Mouse (Mus musculus) MN1 (cell line): ENCODE results near the gene Slain1.
A peak's percentile ranks its signal among the peaks of the same experiment; 100 is the strongest.
"Not testable (repeated sequence)": the region's sequence is repeated elsewhere in the genome, so short reads cannot be mapped to it uniquely, and the experiment has no call there.

ENCODE experiments used
- DNase-seq: peaks from one replicate; pipeline ENCODE4 v3.0.0-alpha.2; 2016; ENCODE audit warnings: low spot score

The Slain1 gene

DNA sequence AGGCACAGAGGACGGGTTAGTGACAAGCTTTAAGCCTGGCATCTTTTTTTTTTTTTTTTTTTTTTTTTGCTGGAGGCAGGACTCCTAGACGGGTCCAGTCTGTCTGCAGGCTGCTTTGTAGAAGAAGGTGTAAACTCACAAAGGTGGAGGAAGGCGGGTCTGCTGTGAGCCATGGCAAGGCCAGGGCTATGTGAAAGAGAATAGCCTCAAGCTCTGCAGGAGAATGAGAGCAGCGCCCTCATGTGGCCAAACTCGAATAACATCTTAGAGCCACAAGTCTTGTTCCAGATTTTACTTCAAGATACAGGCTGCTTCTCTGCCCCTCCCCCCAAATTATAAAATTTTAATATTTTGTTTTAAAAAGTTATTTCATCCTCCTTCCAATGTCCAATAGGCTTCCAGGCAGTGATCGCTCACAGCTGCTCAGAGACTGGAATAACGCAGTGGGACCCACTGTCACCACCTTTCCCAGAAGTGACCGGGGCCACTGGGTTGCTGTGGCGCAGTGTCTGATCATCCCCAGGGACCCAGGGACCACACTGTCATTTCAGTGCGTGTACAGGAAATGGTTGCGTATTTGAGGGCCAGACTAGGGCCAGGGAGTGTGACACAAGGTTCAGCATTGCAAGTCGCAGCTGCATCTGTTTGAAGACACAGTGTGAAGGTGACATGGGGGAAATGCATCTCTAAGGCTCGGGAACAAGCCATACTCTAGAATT lies 70.8 kb downstream of the Slain1 start:
- DNase-seq: peak; percentile 22

GRCm38 (mm10) chr14:103723314-103723713 lies 73.3 kb downstream of the Slain1 start:
- DNase-seq: no peak

- DNase-seq: no peak
Measured at GRCm38 (mm10) chr14:103723841-103724240, 73.8 kb downstream of the Slain1 start.

GRCm38 (mm10) chr14:103728506-103728905 lies 78.5 kb downstream of the Slain1 start:
- DNase-seq: no peak

DNA sequence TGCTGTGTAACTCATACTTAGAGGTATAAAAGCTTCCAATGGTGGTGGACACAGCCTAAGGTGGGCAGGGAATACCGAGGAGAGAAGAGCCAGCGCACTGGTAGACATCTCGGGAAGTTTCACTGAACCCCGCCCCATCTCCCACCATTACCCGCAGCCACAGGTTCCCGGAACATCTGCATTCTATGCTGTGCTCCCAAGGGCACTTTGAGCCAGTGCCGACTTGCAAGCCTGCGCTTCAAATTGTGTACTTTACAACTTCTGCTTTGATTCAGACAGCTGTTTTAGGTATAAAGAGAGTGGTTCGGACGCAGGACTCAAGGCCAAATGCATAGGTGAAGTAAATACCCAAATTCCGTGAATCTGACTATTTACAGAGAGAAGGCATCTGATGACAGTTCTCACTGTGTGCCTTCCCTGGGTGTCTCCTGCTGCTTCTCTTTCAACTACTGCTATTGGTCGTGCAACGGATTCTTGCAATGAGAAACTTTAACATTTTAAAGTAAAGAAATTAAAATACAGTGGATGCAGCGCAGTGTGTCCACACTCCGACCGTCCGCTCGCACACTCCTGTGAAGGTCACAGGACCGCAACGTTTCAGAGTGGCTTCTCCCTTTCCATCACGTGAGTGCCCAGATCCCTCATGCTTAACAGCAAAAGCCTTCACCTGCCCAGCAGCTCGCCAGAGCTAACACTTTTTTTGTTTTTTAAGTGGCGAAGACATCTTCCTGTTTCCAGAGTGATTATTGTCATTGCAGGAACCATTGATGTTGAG lies 79.1 kb downstream of the Slain1 start:
- DNase-seq: no peak

- DNase-seq: no peak
Measured at GRCm38 (mm10) chr14:103729760-103730367, 79.8 kb downstream of the Slain1 start.

GRCm38 (mm10) chr14:103732626-103733025 lies 82.6 kb downstream of the Slain1 start:
- DNase-seq: no peak

DNA sequence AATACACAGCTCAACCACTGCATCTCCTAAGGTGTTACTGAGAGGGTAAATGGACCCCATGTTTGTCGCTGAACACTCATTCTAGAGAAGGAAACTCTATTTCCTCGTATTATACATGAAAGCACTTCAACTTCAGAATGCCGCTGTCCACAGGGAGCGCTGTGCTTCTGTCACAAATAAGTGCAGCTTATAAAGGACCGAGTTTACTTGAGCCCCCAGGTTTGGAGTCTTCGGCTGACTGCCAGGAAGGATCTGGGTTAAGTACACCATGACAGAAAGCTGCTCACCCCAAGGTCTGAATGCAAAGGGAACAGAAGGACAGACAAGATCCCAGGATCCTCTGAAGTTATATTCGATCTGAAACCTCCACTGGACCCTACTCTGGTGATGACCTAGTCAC lies 91.2 kb downstream of the Slain1 start:
- DNase-seq: no peak

GRCm38 (mm10) chr14:103742150-103742549 lies 92.1 kb downstream of the Slain1 start:
- DNase-seq: no peak

- no peak for DNase-seq
Measured at GRCm38 (mm10) chr14:103747345-103747744, 97.3 kb downstream of the Slain1 start.

GRCm38 (mm10) chr14:103750638-103751037 lies 100.6 kb downstream of the Slain1 start:
- DNase-seq: not testable (repeated sequence)

- no peak for DNase-seq
Measured at GRCm38 (mm10) chr14:103751384-103751783, 101.4 kb downstream of the Slain1 start.

- DNase-seq: no peak
Measured at GRCm38 (mm10) chr14:103752773-103753172, 102.7 kb downstream of the Slain1 start.

DNA sequence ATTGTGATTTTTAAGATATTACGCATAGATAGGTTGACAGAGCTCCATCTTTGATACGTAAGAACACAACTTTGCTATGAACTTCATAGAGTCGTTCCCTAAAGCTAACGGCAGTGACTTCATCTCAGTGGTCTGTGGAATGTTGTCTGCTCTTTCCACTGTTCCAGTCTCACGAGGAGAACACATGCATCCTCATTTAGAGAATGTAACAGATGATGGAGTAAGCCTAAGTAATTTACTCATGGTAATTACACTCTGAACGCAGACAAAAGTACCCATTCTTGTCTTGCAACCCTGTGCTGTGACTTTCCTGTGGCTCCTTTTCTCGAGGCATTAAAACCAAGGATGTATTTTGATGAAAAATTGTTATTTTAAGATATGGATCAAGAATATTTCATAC lies 104.0 kb downstream of the Slain1 start:
- DNase-seq: no peak

DNA sequence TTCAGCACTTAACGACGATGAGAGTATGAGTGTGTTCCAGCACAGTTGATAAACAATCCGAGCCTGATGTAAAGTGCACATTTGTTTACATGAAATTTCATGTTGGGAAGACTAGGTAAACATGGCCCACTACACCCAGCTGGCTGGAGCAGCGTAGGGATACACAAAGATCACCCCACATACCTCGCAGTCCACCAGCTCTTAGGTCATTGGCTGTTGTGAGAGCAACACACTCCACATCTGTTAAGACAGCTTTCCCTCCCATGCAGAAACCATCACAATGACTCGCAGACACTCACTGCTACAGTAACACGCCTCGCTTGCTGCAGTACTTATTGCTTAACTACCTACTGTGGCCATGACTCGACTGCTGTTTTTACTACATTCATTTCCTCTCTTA lies 104.4 kb downstream of the Slain1 start:
- no peak for DNase-seq
